Mouse (Mus musculus): ENCODE results near the gene Creb5. TPM values are rescaled to one million over a fixed set of nuclear protein-coding genes. Genes with fewer than 3 reads are reported as not detected.

Creb5 gene
- polyA plus RNA-seq, 1 experiment from 2014 or later, result 14.8 TPM

GRCm38 (mm10) chr6:53363981-53364391 lies 76.9 kb downstream of the Creb5 start:
- no peaks in the 10 kb centered on the region for H3K27me3 ChIP-seq (replicated peaks; ENCODE audit: control insufficient read depth, insufficient read depth, low read length)
- H3K4me2 ChIP-seq (ENCODE audit: low read length), result no peak overlapping the region
- H3K9me3 ChIP-seq (ENCODE audit: control insufficient read depth, low read length), result no peaks in the 10 kb centered on the region
- 38% methylated on average over 4 of the region's 4 CpGs for WGBS
- no peak overlapping the region for H3K9ac ChIP-seq (replicated peaks; ENCODE audit: low read depth, low read length)
- no peaks in the 10 kb centered on the region for H3K36me3 ChIP-seq (ENCODE audit: control insufficient read depth, insufficient read depth)
- no peak overlapping the region for H3K27ac ChIP-seq (ENCODE audit: low read length)
- no peak for ATAC-seq
- H3K4me1 ChIP-seq (replicated peaks; ENCODE audit: control insufficient read depth, insufficient read depth, low read length), result no peaks in the 10 kb centered on the region
- no peak overlapping the region for H3K4me3 ChIP-seq (replicated peaks; ENCODE audit: low read length)

DNA sequence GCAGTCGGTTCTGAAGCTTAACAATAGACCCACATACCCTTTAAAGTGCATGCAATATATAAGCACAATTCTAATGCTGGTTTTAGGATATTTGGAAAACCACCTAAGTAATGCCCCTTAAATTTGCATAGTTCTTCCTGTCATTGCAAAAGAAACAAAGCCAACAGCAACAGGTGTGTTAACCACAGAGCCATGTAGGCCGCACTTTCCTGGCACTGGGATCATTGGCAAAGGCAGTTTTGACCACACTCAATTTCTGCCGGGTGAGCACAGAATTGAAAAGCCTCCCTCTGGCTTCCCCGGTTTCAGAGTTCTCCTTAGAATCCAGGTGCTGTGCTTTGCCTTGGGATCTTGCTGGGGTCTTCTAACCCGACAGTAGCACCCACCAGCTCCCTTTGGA lies 82.1 kb downstream of the Creb5 start:
- H3K4me1 ChIP-seq (replicated peaks; ENCODE audit: control insufficient read depth, insufficient read depth, low read length), result peaks cover 6% of the 10 kb centered on the region; the same call in 1 of the 2 replicates
- no peaks in the 10 kb centered on the region for H3K27me3 ChIP-seq (replicated peaks; ENCODE audit: control insufficient read depth, insufficient read depth, low read length)
- H3K4me2 ChIP-seq (ENCODE audit: low read length), result no peak overlapping the region
- H3K36me3 ChIP-seq (ENCODE audit: control insufficient read depth, insufficient read depth), result no peaks in the 10 kb centered on the region
- no peak overlapping the region for H3K27ac ChIP-seq (ENCODE audit: low read length)
- 88% methylated on average over 5 of the region's 5 CpGs for WGBS
- no peak overlapping the region for H3K4me3 ChIP-seq (replicated peaks; ENCODE audit: low read length)
- no peaks in the 10 kb centered on the region for H3K9me3 ChIP-seq (ENCODE audit: control insufficient read depth, low read length)
- ATAC-seq, result no peak
- no peak overlapping the region for H3K9ac ChIP-seq (replicated peaks; ENCODE audit: low read depth, low read length)

GRCm38 (mm10) chr6:53369928-53370327 lies 82.9 kb downstream of the Creb5 start:
- 92% methylated on average over 5 of the region's 5 CpGs for WGBS
- Histone ChIP-seq H3K27me3 (replicated peaks; ENCODE audit: control insufficient read depth, insufficient read depth, low read length) (no peaks in the 10 kb centered on the region), H3K4me3 (replicated peaks; ENCODE audit: low read length) (no peak overlapping the region), H3K4me1 (replicated peaks; ENCODE audit: control insufficient read depth, insufficient read depth, low read length) (peaks cover 6% of the 10 kb centered on the region; the same call in 1 of the 2 replicates), H3K4me2 (ENCODE audit: low read length) (no peak overlapping the region), H3K9ac (replicated peaks; ENCODE audit: low read depth, low read length) (no peak overlapping the region), H3K9me3 (ENCODE audit: control insufficient read depth, low read length) (no peaks in the 10 kb centered on the region), H3K27ac (ENCODE audit: low read length) (no peak overlapping the region), H3K36me3 (ENCODE audit: control insufficient read depth, insufficient read depth) (no peaks in the 10 kb centered on the region)
- ATAC-seq, result no peak

DNA sequence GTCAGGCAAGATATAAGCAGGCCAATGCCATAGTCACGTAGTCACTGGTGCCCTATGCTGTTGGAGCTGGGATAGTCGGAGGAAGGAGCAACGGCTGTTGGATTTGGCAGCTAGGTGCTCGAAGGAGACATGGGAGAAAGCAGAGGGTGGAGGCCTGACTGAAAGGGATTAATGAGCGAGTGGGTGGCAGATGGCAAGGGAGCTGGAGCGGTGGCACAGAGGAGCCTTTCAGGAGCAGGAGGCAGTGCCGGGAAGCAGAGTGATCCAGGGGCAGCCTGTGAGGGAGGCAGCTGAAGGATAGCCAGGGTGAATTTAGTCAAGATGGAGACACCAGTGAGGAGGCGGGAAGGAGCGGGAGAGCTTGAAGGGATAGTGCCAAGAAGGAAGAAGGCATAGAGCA lies 84.9 kb downstream of the Creb5 start:
- Histone ChIP-seq H3K36me3 (ENCODE audit: control insufficient read depth, insufficient read depth) (no peaks in the 10 kb centered on the region), H3K4me2 (ENCODE audit: low read length) (no peak overlapping the region), H3K27me3 (replicated peaks; ENCODE audit: control insufficient read depth, insufficient read depth, low read length) (no peaks in the 10 kb centered on the region), H3K9me3 (ENCODE audit: control insufficient read depth, low read length) (no peaks in the 10 kb centered on the region), H3K27ac (ENCODE audit: low read length) (no peak overlapping the region), H3K4me3 (replicated peaks; ENCODE audit: low read length) (no peak overlapping the region), H3K9ac (replicated peaks; ENCODE audit: low read depth, low read length) (no peak overlapping the region), H3K4me1 (replicated peaks; ENCODE audit: control insufficient read depth, insufficient read depth, low read length) (peaks cover 6% of the 10 kb centered on the region; the same call in 1 of the 2 replicates)
- peak; percentile 86 for ATAC-seq
- WGBS, result 57% methylated on average over 9 of the region's 9 CpGs

DNA sequence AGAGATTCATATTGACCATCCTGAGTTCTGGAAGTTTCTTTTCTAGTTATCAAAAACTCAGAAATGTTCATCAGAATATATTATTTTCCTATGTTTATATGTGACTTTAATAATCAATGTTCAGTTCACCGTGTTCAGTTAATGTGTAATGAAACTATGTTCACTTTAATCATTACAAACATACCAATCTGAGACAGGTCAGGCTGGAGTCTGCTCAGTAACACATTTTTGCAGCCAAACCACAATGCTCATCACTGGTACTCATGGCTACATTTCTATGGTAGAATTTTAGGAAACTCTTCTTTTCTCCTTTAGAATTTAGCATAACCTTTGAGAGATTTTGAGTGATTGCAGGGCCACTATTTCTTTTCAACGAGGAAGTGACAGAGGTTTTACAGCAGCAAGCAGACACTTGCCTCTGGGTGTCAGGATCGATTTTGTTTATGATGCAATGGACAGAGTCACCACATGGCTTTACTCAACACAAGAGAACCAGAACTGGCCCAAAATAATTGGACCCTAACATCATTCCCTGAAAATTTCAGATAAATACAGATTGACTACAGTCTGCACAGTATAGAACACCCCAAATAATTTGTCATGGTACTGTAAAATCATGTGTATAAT lies 87.4 kb downstream of the Creb5 start:
- H3K4me2 ChIP-seq (ENCODE audit: low read length), result no peak overlapping the region
- H3K9ac ChIP-seq (replicated peaks; ENCODE audit: low read depth, low read length), result no peak overlapping the region
- no peak overlapping the region for H3K27ac ChIP-seq (ENCODE audit: low read length)
- WGBS, result 83% methylated on average over 3 of the region's 3 CpGs
- H3K27me3 ChIP-seq (replicated peaks; ENCODE audit: control insufficient read depth, insufficient read depth, low read length), result no peaks in the 10 kb centered on the region
- no peaks in the 10 kb centered on the region for H3K36me3 ChIP-seq (ENCODE audit: control insufficient read depth, insufficient read depth)
- no peak for ATAC-seq
- no peaks in the 10 kb centered on the region for H3K9me3 ChIP-seq (ENCODE audit: control insufficient read depth, low read length)
- H3K4me1 ChIP-seq (replicated peaks; ENCODE audit: control insufficient read depth, insufficient read depth, low read length), result peaks cover 6% of the 10 kb centered on the region; the same call in 1 of the 2 replicates
- no peak overlapping the region for H3K4me3 ChIP-seq (replicated peaks; ENCODE audit: low read length)

DNA sequence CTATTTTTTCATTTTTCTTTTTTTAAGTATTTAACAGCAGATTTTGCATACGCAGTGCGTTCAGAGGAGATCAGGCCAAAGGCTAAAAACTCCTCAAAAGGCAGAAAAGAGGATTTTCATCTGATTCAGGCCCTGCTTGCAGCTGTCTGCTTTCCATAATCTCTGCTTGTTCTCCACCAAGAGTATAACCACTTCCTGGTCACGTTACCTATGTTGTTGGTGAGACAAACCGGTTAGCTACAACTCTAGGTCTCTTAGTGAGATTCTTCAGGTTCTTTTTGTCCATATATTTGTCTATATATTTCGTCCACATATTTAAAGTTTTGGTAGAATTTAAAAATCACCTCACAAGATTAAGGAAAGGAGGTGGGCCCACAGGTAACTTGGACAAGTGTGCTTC lies 102.2 kb downstream of the Creb5 start:
- Histone ChIP-seq H3K27me3 (replicated peaks; ENCODE audit: control insufficient read depth, insufficient read depth, low read length) (no peaks in the 10 kb centered on the region), H3K27ac (ENCODE audit: low read length) (no peak overlapping the region), H3K9ac (replicated peaks; ENCODE audit: low read depth, low read length) (no peak overlapping the region), H3K4me1 (replicated peaks; ENCODE audit: control insufficient read depth, insufficient read depth, low read length) (peaks cover 6% of the 10 kb centered on the region; the same call in 1 of the 2 replicates), H3K36me3 (ENCODE audit: control insufficient read depth, insufficient read depth) (no peaks in the 10 kb centered on the region), H3K4me3 (replicated peaks; ENCODE audit: low read length) (no peak overlapping the region), H3K9me3 (ENCODE audit: control insufficient read depth, low read length) (no peaks in the 10 kb centered on the region), H3K4me2 (ENCODE audit: low read length) (no peak overlapping the region)
- 91% methylated on average over 5 of the region's 5 CpGs for WGBS
- ATAC-seq, result no peak

GRCm38 (mm10) chr6:53390413-53390812 lies 103.3 kb downstream of the Creb5 start:
- 44% methylated on average over 6 of the region's 6 CpGs for WGBS
- Histone ChIP-seq H3K27me3 (replicated peaks; ENCODE audit: control insufficient read depth, insufficient read depth, low read length) (no peaks in the 10 kb centered on the region), H3K4me2 (ENCODE audit: low read length) (no peak overlapping the region), H3K4me1 (replicated peaks; ENCODE audit: control insufficient read depth, insufficient read depth, low read length) (peaks cover 11% of the 10 kb centered on the region; the same call in 1 of the 2 replicates), H3K27ac (ENCODE audit: low read length) (no peak overlapping the region), H3K4me3 (replicated peaks; ENCODE audit: low read length) (no peak overlapping the region), H3K9me3 (ENCODE audit: control insufficient read depth, low read length) (no peaks in the 10 kb centered on the region), H3K36me3 (ENCODE audit: control insufficient read depth, insufficient read depth) (no peaks in the 10 kb centered on the region), H3K9ac (replicated peaks; ENCODE audit: low read depth, low read length) (no peak overlapping the region)
- ATAC-seq, result no peak

DNA sequence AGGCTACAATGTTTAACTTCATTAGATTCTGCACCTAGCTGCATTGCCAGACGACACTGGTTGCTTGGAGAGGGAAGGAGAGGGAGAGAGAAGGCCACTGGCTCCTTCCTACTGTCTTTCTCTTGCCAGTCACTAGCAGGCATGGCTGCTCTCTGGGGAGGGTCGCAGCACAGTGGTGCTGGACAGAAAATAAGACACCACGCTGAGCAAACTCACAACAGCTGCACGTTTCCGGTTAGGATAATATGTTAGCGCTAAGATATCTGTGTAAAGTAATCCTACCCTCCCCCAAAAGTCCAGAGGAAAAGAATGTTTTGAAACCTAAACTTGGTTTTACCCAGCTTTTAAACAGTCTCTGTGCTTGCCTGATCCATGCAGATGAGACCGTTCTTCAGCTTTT lies 107.0 kb downstream of the Creb5 start:
- Histone ChIP-seq H3K4me1 (replicated peaks; ENCODE audit: control insufficient read depth, insufficient read depth, low read length) (peaks cover 33% of the 10 kb centered on the region), H3K4me2 (ENCODE audit: low read length) (no peak overlapping the region), H3K27ac (ENCODE audit: low read length) (no peak overlapping the region), H3K36me3 (ENCODE audit: control insufficient read depth, insufficient read depth) (no peaks in the 10 kb centered on the region), H3K4me3 (replicated peaks; ENCODE audit: low read length) (no peak overlapping the region), H3K9me3 (ENCODE audit: control insufficient read depth, low read length) (no peaks in the 10 kb centered on the region), H3K27me3 (replicated peaks; ENCODE audit: control insufficient read depth, insufficient read depth, low read length) (no peaks in the 10 kb centered on the region), H3K9ac (replicated peaks; ENCODE audit: low read depth, low read length) (no peak overlapping the region)
- WGBS, result 46% methylated on average over 7 of the region's 7 CpGs
- ATAC-seq, result no peak

- H3K4me2 ChIP-seq (ENCODE audit: low read length), result no peak overlapping the region
- H3K4me3 ChIP-seq (replicated peaks; ENCODE audit: low read length), result no peak overlapping the region
- peaks cover 33% of the 10 kb centered on the region for H3K4me1 ChIP-seq (replicated peaks; ENCODE audit: control insufficient read depth, insufficient read depth, low read length)
- H3K27ac ChIP-seq (ENCODE audit: low read length), result no peak overlapping the region
- ATAC-seq, result no peak
- H3K9ac ChIP-seq (replicated peaks; ENCODE audit: low read depth, low read length), result no peak overlapping the region
- H3K27me3 ChIP-seq (replicated peaks; ENCODE audit: control insufficient read depth, insufficient read depth, low read length), result no peaks in the 10 kb centered on the region
- 39% methylated on average over 4 of the region's 4 CpGs for WGBS
- no peaks in the 10 kb centered on the region for H3K36me3 ChIP-seq (ENCODE audit: control insufficient read depth, insufficient read depth)
- H3K9me3 ChIP-seq (ENCODE audit: control insufficient read depth, low read length), result no peaks in the 10 kb centered on the region
These were observed 108.1 kb downstream of the Creb5 start for GRCm38 (mm10) chr6:53395208-53395607.

- WGBS, result 71% methylated on average over 3 of the region's 3 CpGs
- Histone ChIP-seq H3K9ac (replicated peaks; ENCODE audit: low read depth, low read length) (no peak overlapping the region), H3K36me3 (ENCODE audit: control insufficient read depth, insufficient read depth) (no peaks in the 10 kb centered on the region), H3K4me1 (replicated peaks; ENCODE audit: control insufficient read depth, insufficient read depth, low read length) (peaks cover 33% of the 10 kb centered on the region), H3K4me2 (ENCODE audit: low read length) (no peak overlapping the region), H3K27ac (ENCODE audit: low read length) (no peak overlapping the region), H3K4me3 (replicated peaks; ENCODE audit: low read length) (no peak overlapping the region), H3K27me3 (replicated peaks; ENCODE audit: control insufficient read depth, insufficient read depth, low read length) (no peaks in the 10 kb centered on the region), H3K9me3 (ENCODE audit: control insufficient read depth, low read length) (no peaks in the 10 kb centered on the region)
- ATAC-seq, result 0 out of 2 replicates have a peak, but pooled peaks have one; percentile 19
These were observed 109.4 kb downstream of the Creb5 start for GRCm38 (mm10) chr6:53396421-53396820.

All from forebrain, embryonic 16.5 days (tissue).